7 mouse cellular contexts compared by ENCODE assay signal in genomic region chr9:20878041-20878709, GRCm38 (mm10). TPM values are rescaled to one million over a fixed set of nuclear protein-coding genes. Genes with fewer than 3 reads are reported as not detected.
A peak's percentile ranks its signal among the peaks of the same experiment; 100 is the strongest.
DNase-seq lines count a peak whose midpoint lies in the region; ATAC-seq lines count a peak whose summit lies in the region.

No protein-coding gene starts in this region.

- H3K9ac ChIP-seq in intestine, embryonic 15.5 days, result peak overlapping the region; percentile 74

- H3K27ac ChIP-seq in intestine, embryonic 15.5 days, result peak overlapping the region; percentile 94
- H3K27ac ChIP-seq in midbrain, embryonic 10.5 days (replicated peaks), result peak overlapping the region; percentile 92

- peak overlapping the region; percentile 44 for H3K4me3 ChIP-seq in intestine, embryonic 15.5 days (replicated peaks)
- peak overlapping the region; percentile 57 for H3K4me3 ChIP-seq in midbrain, embryonic 10.5 days

- peak; percentile 100 for DNase-seq in adrenal gland, adult 2 months
- peak; percentile 100 for DNase-seq in embryo, embryonic 11.5 days (ENCODE audit: low read depth, low spot score)
- peak; percentile 99 for DNase-seq in gastrocnemius, postnatal 36 days
- DNase-seq in left cerebral cortex, postnatal 25 days (ENCODE audit: low spot score in 2 of 2), result peak; percentile 100
- DNase-seq in midbrain, embryonic 10.5 days (ENCODE audit: low spot score), result peak; percentile 100
- peak; percentile 99 for DNase-seq in right cerebral cortex, postnatal 4 days

- H3K4me2 ChIP-seq in intestine, embryonic 15.5 days (replicated peaks), result peak overlapping the region; percentile 84

- intact Hi-C loops in gastrocnemius, postnatal 36 days (cut with DNase I), result no loop called here
- intact Hi-C loops in left cerebral cortex, postnatal 25 days (cut with DNase I), result loop anchor here (1.0 kb wide), 1 partner anchor 8 kb away; no protein-coding TSS in a partner anchor

- under 1% methylated on average over 69 of the region's 69 CpGs for WGBS in intestine, embryonic 15.5 days
- WGBS in midbrain, embryonic 10.5 days, result under 1% methylated on average over 69 of the region's 69 CpGs

- H3K27me3 ChIP-seq in intestine, embryonic 15.5 days (replicated peaks), result no peaks in the 10 kb centered on the region
- H3K27me3 ChIP-seq in midbrain, embryonic 10.5 days (ENCODE audit: low read depth, poor library complexity, severe bottlenecking), result no peaks in the 10 kb centered on the region

- H3K4me1 ChIP-seq in intestine, embryonic 15.5 days (replicated peaks), result peaks cover 7% of the 10 kb centered on the region
- H3K4me1 ChIP-seq in midbrain, embryonic 10.5 days, result peaks cover 8% of the 10 kb centered on the region

- peak; percentile 97 for ATAC-seq in intestine, embryonic 15.5 days

- no peaks in the 10 kb centered on the region for H3K36me3 ChIP-seq in intestine, embryonic 15.5 days
- no peaks in the 10 kb centered on the region for H3K36me3 ChIP-seq in midbrain, embryonic 10.5 days

- no peaks in the 10 kb centered on the region for H3K9me3 ChIP-seq in intestine, embryonic 15.5 days
- no peaks in the 10 kb centered on the region for H3K9me3 ChIP-seq in midbrain, embryonic 10.5 days (replicated peaks)

RNA-seq across cellular contexts. Expression of gene Angptl6, which starts 1.4 kb away (rescaled TPM):
- total RNA-seq in adrenal gland, adult 2 months (2021), result 1 to 10 TPM; 3.3 TPM
- 4.0 and 6.5 TPM in 2 replicates for polyA plus RNA-seq in adrenal gland, adult 2 months (2012; rRNA removed)
- total RNA-seq in gastrocnemius, postnatal 36 days (2021), result 1 to 10 TPM; 3.8 to 5.2 TPM
- 8.3 and 10.7 TPM in 2 replicates for polyA plus RNA-seq in intestine, embryonic 15.5 days (2015; fragmentation: Nextera tagmentation; extraction: Ambion mirVana)
- total RNA-seq in left cerebral cortex, postnatal 25 days (2021), result 10 to 100 TPM in 1 of 2 experiments, 1 to 10 TPM in 1; 9.0 to 10.2 TPM
- polyA plus RNA-seq in midbrain, embryonic 10.5 days (2016; fragmentation: Nextera tagmentation; extraction: Ambion mirVana), result 5.5 and 5.9 TPM in 2 replicates

RNA-seq across cellular contexts. Expression of gene A230050P20Rik, which starts 9.7 kb away (rescaled TPM):
- total RNA-seq in adrenal gland, adult 2 months (2021), result 10 to 100 TPM; 19.4 to 20.1 TPM
- polyA plus RNA-seq in adrenal gland, adult 2 months (2012; rRNA removed), result 140 and 164 TPM in 2 replicates
- 1 to 10 TPM; 1.7 TPM for total RNA-seq in gastrocnemius, postnatal 36 days (2021)
- polyA plus RNA-seq in intestine, embryonic 15.5 days (2015; fragmentation: Nextera tagmentation; extraction: Ambion mirVana), result 15.0 and 19.8 TPM in 2 replicates
- 10 to 100 TPM; 60.1 to 69.1 TPM for total RNA-seq in left cerebral cortex, postnatal 25 days (2021)
- 0.69 and 0.87 TPM in 2 replicates for polyA plus RNA-seq in midbrain, embryonic 10.5 days (2016; fragmentation: Nextera tagmentation; extraction: Ambion mirVana)

RNA-seq across cellular contexts. Expression of gene Ppan, which starts 9.8 kb away (rescaled TPM):
- total RNA-seq in adrenal gland, adult 2 months (2021), result 10 to 100 TPM; 27.6 to 44.4 TPM
- polyA plus RNA-seq in adrenal gland, adult 2 months (2012; rRNA removed), result 128 and 140 TPM in 2 replicates
- 1 to 10 TPM; 6.1 to 8.7 TPM for total RNA-seq in gastrocnemius, postnatal 36 days (2021)
- 91.6 and 95.5 TPM in 2 replicates for polyA plus RNA-seq in intestine, embryonic 15.5 days (2015; fragmentation: Nextera tagmentation; extraction: Ambion mirVana)
- total RNA-seq in left cerebral cortex, postnatal 25 days (2021), result 10 to 100 TPM; 19.9 to 21.1 TPM
- polyA plus RNA-seq in midbrain, embryonic 10.5 days (2016; fragmentation: Nextera tagmentation; extraction: Ambion mirVana), result 78.4 and 97.2 TPM in 2 replicates

RNA-seq across cellular contexts. Expression of gene Eif3g, which starts 20.2 kb away (rescaled TPM):
- 100 to 1,000 TPM; 156 to 170 TPM for total RNA-seq in adrenal gland, adult 2 months (2021)
- polyA plus RNA-seq in adrenal gland, adult 2 months (2012; rRNA removed), result 123 and 133 TPM in 2 replicates
- total RNA-seq in gastrocnemius, postnatal 36 days (2021), result 10 to 100 TPM; 88.8 to 96.0 TPM
- polyA plus RNA-seq in intestine, embryonic 15.5 days (2015; fragmentation: Nextera tagmentation; extraction: Ambion mirVana), result 292 and 319 TPM in 2 replicates
- 100 to 1,000 TPM; 113 to 123 TPM for total RNA-seq in left cerebral cortex, postnatal 25 days (2021)
- polyA plus RNA-seq in midbrain, embryonic 10.5 days (2016; fragmentation: Nextera tagmentation; extraction: Ambion mirVana), result 398 and 429 TPM in 2 replicates

RNA-seq across cellular contexts. Expression of gene Rdh8, which starts 59.9 kb away (rescaled TPM):
- total RNA-seq in adrenal gland, adult 2 months (2021), result not detected
- not detected in 2 replicates for polyA plus RNA-seq in adrenal gland, adult 2 months (2012; rRNA removed)
- total RNA-seq in gastrocnemius, postnatal 36 days (2021), result under 1 TPM; 0.17 to 0.23 TPM
- not detected in 2 replicates for polyA plus RNA-seq in intestine, embryonic 15.5 days (2015; fragmentation: Nextera tagmentation; extraction: Ambion mirVana)
- total RNA-seq in left cerebral cortex, postnatal 25 days (2021), result not detected
- polyA plus RNA-seq in midbrain, embryonic 10.5 days (2016; fragmentation: Nextera tagmentation; extraction: Ambion mirVana), result not detected in 2 replicates

Comparison
In these comparisons a context has a peak if more than half of its experiments do, and no peak if none do; other contexts are left out.
1. Peak in every context shown above with its lines: DNase-seq, ATAC-seq, H3K4me3 ChIP-seq and H3K27ac ChIP-seq.
2. RNA of gene A230050P20Rik, which starts 9.7 kb away (total RNA-seq): 60.1 to 69.1 TPM in left cerebral cortex, postnatal 25 days and 19.4 to 20.1 TPM in adrenal gland, adult 2 months; 1.7 TPM in gastrocnemius, postnatal 36 days; every median in the first group is over 4 times any median in the second.